Mouse (Mus musculus) liver, adult 2 months (tissue): ENCODE measurements around the gene Spata45.

ENCODE experiments used
- CTCF ChIP-seq: fragments of 200-500 bp; IDR thresholded peaks from 2 replicates; pipeline ENCODE4 v1.5.1; 2011; ENCODE audit warnings: low read depth, low read length, control low read depth
- POLR2A ChIP-seq: fragments of 200-500 bp; IDR thresholded peaks from 2 replicates; pipeline ENCODE4 v1.6.1; 2011; ENCODE audit warnings: low read length, control low read depth; ENCODE audit not compliant: insufficient read depth; ENCODE audit errors: extremely low read depth

DNA sequence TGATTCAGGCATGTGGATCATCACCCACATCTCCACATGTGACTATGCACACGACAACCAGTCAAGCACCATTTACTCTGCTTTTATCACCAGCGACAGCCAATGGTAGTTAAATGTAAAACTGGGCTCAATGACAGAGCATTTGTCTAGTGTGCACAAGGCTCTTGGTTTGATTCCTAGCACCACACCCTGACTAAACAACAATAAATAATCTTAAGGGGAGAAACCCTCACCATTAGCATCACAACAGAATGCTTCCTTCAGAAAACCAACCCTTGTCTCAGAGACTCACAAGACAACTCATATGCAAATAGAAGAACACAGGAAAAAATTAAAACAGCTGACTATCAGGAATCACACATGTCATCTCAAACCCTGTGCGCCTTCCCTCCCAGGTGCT, 22.2 kb upstream of the Spata45 start:
- TF ChIP-seq CTCF = no peak
- no peak for TF ChIP-seq POLR2A
